Mouse (Mus musculus) c-Kit-negative CD71-positive TER-119-positive erythroid progenitor cells, embryonic 14.5 days (primary cell): ENCODE results near the gene Pdik1l.
"Not testable (repeated sequence)": the region's sequence is repeated elsewhere in the genome, so short reads cannot be mapped to it uniquely, and the experiment has no call there.

Experiments used
- DNase-seq: peaks from one replicate; pipeline ENCODE4 v3.0.0-alpha.2; 2013; ENCODE audit warnings: low read depth, low spot score

Gene Pdik1l

GRCm38 (mm10) chr4:134298626-134299497, 11.2 kb upstream of the Pdik1l start:
- DNase-seq, result no peak

GRCm38 (mm10) chr4:134297369-134297768, 9.7 kb upstream of the Pdik1l start:
- no peak for DNase-seq

GRCm38 (mm10) chr4:134296523-134296922, 8.8 kb upstream of the Pdik1l start:
- no peak for DNase-seq

GRCm38 (mm10) chr4:134296096-134296495, 8.4 kb upstream of the Pdik1l start:
- DNase-seq, result not testable (repeated sequence)

- DNase-seq, result no peak
These were observed 6.0 kb upstream of the Pdik1l start for GRCm38 (mm10) chr4:134293692-134294163.

- DNase-seq, result no peak
These were observed 5.5 kb upstream of the Pdik1l start for GRCm38 (mm10) chr4:134293061-134293691.

GRCm38 (mm10) chr4:134292067-134292466, 4.4 kb upstream of the Pdik1l start:
- peak; percentile 66 for DNase-seq

GRCm38 (mm10) chr4:134288397-134289256, 932 bp upstream of the Pdik1l start:
- no peak for DNase-seq

GRCm38 (mm10) chr4:134287168-134287564, 529 bp downstream of the Pdik1l start:
- peak; percentile 83 for DNase-seq

GRCm38 (mm10) chr4:134286226-134287167, 1.2 kb downstream of the Pdik1l start:
- DNase-seq, result no peak

GRCm38 (mm10) chr4:134284942-134285341, 2.8 kb downstream of the Pdik1l start:
- peak; percentile 66 for DNase-seq

GRCm38 (mm10) chr4:134273417-134274345, 14.0 kb downstream of the Pdik1l start:
- peak; percentile 82 for DNase-seq

- no peak for DNase-seq
These were observed 14.8 kb downstream of the Pdik1l start for GRCm38 (mm10) chr4:134272731-134273416.

GRCm38 (mm10) chr4:134271979-134272378, 15.7 kb downstream of the Pdik1l start:
- no peak for DNase-seq

- not testable (repeated sequence) for DNase-seq
These were observed 18.1 kb downstream of the Pdik1l start for GRCm38 (mm10) chr4:134269622-134270021.

- no peak for DNase-seq
These were observed 19.5 kb downstream of the Pdik1l start for GRCm38 (mm10) chr4:134268102-134268655.

- no peak for DNase-seq
These were observed 21.7 kb downstream of the Pdik1l start for GRCm38 (mm10) chr4:134265860-134266585.

GRCm38 (mm10) chr4:134263191-134263590, 24.5 kb downstream of the Pdik1l start:
- no peak for DNase-seq
